Mouse (Mus musculus) liver, embryonic 11.5 days (tissue): ENCODE data around the gene Arf1. TPM values are rescaled to one million over a fixed set of nuclear protein-coding genes. Genes with fewer than 3 reads are reported as not detected.
A peak's percentile ranks its signal among the peaks of the same experiment; 100 is the strongest.

ENCODE experiments used
- ATAC-seq: fragments of 200-750 bp; cut with Nextera tagmentation; replicated peaks from 2 replicates; pipeline ENCODE4 v1.8.0; 2017; ENCODE audit warnings: moderate number of reproducible peaks, mild to moderate bottlenecking, moderate TSS enrichment, moderate library complexity; ENCODE audit not compliant: low FRiP score
- DNase-seq: peaks from one replicate; pipeline ENCODE4 v3.0.0-alpha.2; 2017; ENCODE audit warnings: low spot score
- H3K27ac ChIP-seq: fragments of 300-500 bp; sonication (generic); 2 replicates; pipeline ENCODE4 v1.5.1; 2014; ENCODE audit warnings: mild to moderate bottlenecking, low read depth, low read length, control low read depth
- H3K27me3 ChIP-seq: fragments of 300-500 bp; sonication (generic); replicated peaks from 2 replicates; pipeline ENCODE4 v1.6.1; 2014; ENCODE audit warnings: low read length, mixed read lengths; ENCODE audit not compliant: control insufficient read depth, insufficient read depth
- H3K36me3 ChIP-seq: fragments of 300-500 bp; sonication (generic); 2 replicates; pipeline ENCODE4 v1.6.1; 2014; ENCODE audit warnings: mild to moderate bottlenecking, low read length, moderate library complexity, mixed read lengths; ENCODE audit not compliant: control insufficient read depth, insufficient read depth
- H3K4me1 ChIP-seq: fragments of 300-500 bp; sonication (generic); replicated peaks from 2 replicates; pipeline ENCODE4 v1.6.1; 2014; ENCODE audit warnings: low read length, mixed read lengths; ENCODE audit not compliant: control insufficient read depth, insufficient read depth
- H3K4me2 ChIP-seq: fragments of 300-500 bp; sonication (generic); 2 replicates; pipeline ENCODE4 v1.6.1; 2014; ENCODE audit warnings: mild to moderate bottlenecking, control low read depth, moderate library complexity
- H3K4me3 ChIP-seq: fragments of 300-500 bp; sonication (generic); 2 replicates; pipeline ENCODE4 v1.5.1; 2014; ENCODE audit warnings: low read depth, low read length, control low read depth
- H3K9ac ChIP-seq: fragments of 300-500 bp; sonication (generic); 2 replicates; pipeline ENCODE4 v1.6.1; 2014; ENCODE audit warnings: low read depth, low read length, control low read depth
- H3K9me3 ChIP-seq: fragments of 300-500 bp; sonication (generic); 2 replicates; pipeline ENCODE4 v1.6.1; 2016; ENCODE audit warnings: low read length, inconsistent platforms, mixed read lengths; ENCODE audit not compliant: control insufficient read depth
- WGBS: fragments of 180-500 bp; shearing (Covaris S2); extraction: QIAGEN DNeasy Blood & Tissue Kit; methylation state at CpG from one replicate; pipeline ENCODE4 v1.1.7; 2014; 5-methylcytosine and 5-hydroxymethylcytosine counted together
- polyA plus RNA-seq: library from polyadenylated mRNA; unstranded; fragments of >200 nt; fragmentation: Nextera tagmentation; extraction: Ambion mirVana; gene quantifications from 2 replicates; pipeline ENCODE4 v1.2.1, GENCODE M21; 2014

Arf1 gene
- polyA plus RNA-seq, 1 experiment from 2014 or later: 505 TPM

GRCm38 (mm10) chr11:59232797-59233196 lies 4.7 kb upstream of the Arf1 start:
- no peak overlapping the region for H3K4me2 ChIP-seq
- H3K36me3 ChIP-seq: no peaks in the 10 kb centered on the region
- H3K9ac ChIP-seq: no peak overlapping the region
- H3K4me3 ChIP-seq: no peak overlapping the region
- 60% methylated on average over 2 of the region's 2 CpGs for WGBS
- no peaks in the 10 kb centered on the region for H3K9me3 ChIP-seq
- peaks cover 7% of the 10 kb centered on the region for H3K4me1 ChIP-seq
- no peaks in the 10 kb centered on the region for H3K27me3 ChIP-seq
- DNase-seq (no peak), ATAC-seq (no peak)
- H3K27ac ChIP-seq: no peak overlapping the region

- DNase-seq: peak; percentile 74
- H3K9ac ChIP-seq: no peak overlapping the region
- H3K4me2 ChIP-seq: no peak overlapping the region
- no peak for ATAC-seq
- H3K9me3 ChIP-seq: no peaks in the 10 kb centered on the region
- H3K27ac ChIP-seq: no peak overlapping the region
- H3K4me3 ChIP-seq: no peak overlapping the region
- whole genome bisulfite sequencing: 13% methylated on average over 7 of the region's 7 CpGs
- H3K36me3 ChIP-seq: no peaks in the 10 kb centered on the region
- H3K27me3 ChIP-seq: no peaks in the 10 kb centered on the region
- peaks cover 23% of the 10 kb centered on the region for H3K4me1 ChIP-seq
Measured at GRCm38 (mm10) chr11:59230144-59230760, 2.2 kb upstream of the Arf1 start.

GRCm38 (mm10) chr11:59227604-59228121 lies 407 bp downstream of the Arf1 start:
- Histone ChIP-seq H3K27me3 (no peaks in the 10 kb centered on the region), H3K27ac (peak overlapping the region; percentile 91), H3K4me2 (peak overlapping the region; percentile 98), H3K9me3 (no peaks in the 10 kb centered on the region), H3K36me3 (0 out of 2 replicates have a peak, but pooled peaks cover 3% of the 10 kb centered on the region), H3K9ac (peak overlapping the region; percentile 92), H3K4me3 (peak overlapping the region; percentile 86), H3K4me1 (peaks cover 48% of the 10 kb centered on the region)
- WGBS: under 1% methylated on average over 50 of the region's 51 CpGs
- peak; percentile 59 for ATAC-seq
- DNase-seq: peak; percentile 43

- peak overlapping the region; percentile 86 for H3K4me3 ChIP-seq
- H3K9me3 ChIP-seq: no peaks in the 10 kb centered on the region
- ATAC-seq: no peak
- no peaks in the 10 kb centered on the region for H3K27me3 ChIP-seq
- DNase-seq: no peak
- H3K4me1 ChIP-seq: peaks cover 55% of the 10 kb centered on the region
- WGBS: 4% methylated on average over 21 of the region's 21 CpGs
- H3K36me3 ChIP-seq: peaks cover 4% of the 10 kb centered on the region; the same call in 1 of the 2 replicates
- H3K9ac ChIP-seq: peak overlapping the region; percentile 92
- H3K27ac ChIP-seq: peak overlapping the region; percentile 91
- H3K4me2 ChIP-seq: peak overlapping the region; percentile 98
Measured at GRCm38 (mm10) chr11:59226787-59227603, 1.1 kb downstream of the Arf1 start.

GRCm38 (mm10) chr11:59226251-59226650 lies 1.8 kb downstream of the Arf1 start:
- Histone ChIP-seq H3K4me2 (peak overlapping the region; percentile 98), H3K36me3 (peaks cover 8% of the 10 kb centered on the region), H3K4me3 (peak overlapping the region; percentile 86), H3K27ac (no peak overlapping the region), H3K4me1 (peaks cover 58% of the 10 kb centered on the region), H3K9ac (peak overlapping the region; percentile 92), H3K27me3 (no peaks in the 10 kb centered on the region), H3K9me3 (no peaks in the 10 kb centered on the region)
- 49% methylated on average over 3 of the region's 3 CpGs for WGBS
- DNase-seq: no peak
- ATAC-seq: no peak

- H3K4me2 ChIP-seq: peak overlapping the region; percentile 98
- H3K4me3 ChIP-seq: no peak overlapping the region
- H3K27ac ChIP-seq: no peak overlapping the region
- H3K9ac ChIP-seq: no peak overlapping the region
- WGBS: 40% methylated on average over 2 of the region's 2 CpGs
- ATAC-seq (no peak), DNase-seq (no peak)
- no peaks in the 10 kb centered on the region for H3K9me3 ChIP-seq
- no peaks in the 10 kb centered on the region for H3K27me3 ChIP-seq
- H3K4me1 ChIP-seq: peaks cover 66% of the 10 kb centered on the region
- H3K36me3 ChIP-seq: peaks cover 9% of the 10 kb centered on the region
Measured at GRCm38 (mm10) chr11:59225167-59225566, 2.9 kb downstream of the Arf1 start.

GRCm38 (mm10) chr11:59224470-59224869 lies 3.6 kb downstream of the Arf1 start:
- Histone ChIP-seq H3K27ac (no peak overlapping the region), H3K27me3 (no peaks in the 10 kb centered on the region), H3K4me2 (no peak overlapping the region), H3K36me3 (peaks cover 10% of the 10 kb centered on the region), H3K4me3 (no peak overlapping the region), H3K4me1 (peaks cover 66% of the 10 kb centered on the region), H3K9me3 (no peaks in the 10 kb centered on the region), H3K9ac (no peak overlapping the region)
- WGBS: 32% methylated on average over 2 of the region's 2 CpGs
- ATAC-seq (no peak), DNase-seq (no peak)

GRCm38 (mm10) chr11:59224025-59224424 lies 4.0 kb downstream of the Arf1 start:
- DNase-seq (no peak), ATAC-seq (no peak)
- H3K4me2 ChIP-seq: no peak overlapping the region
- WGBS: 80% methylated on average over 3 of the region's 3 CpGs
- no peak overlapping the region for H3K4me3 ChIP-seq
- peaks cover 64% of the 10 kb centered on the region for H3K4me1 ChIP-seq
- no peak overlapping the region for H3K9ac ChIP-seq
- H3K27ac ChIP-seq: no peak overlapping the region
- peaks cover 13% of the 10 kb centered on the region for H3K36me3 ChIP-seq
- H3K9me3 ChIP-seq: no peaks in the 10 kb centered on the region
- no peaks in the 10 kb centered on the region for H3K27me3 ChIP-seq
